Mouse (Mus musculus) brain, embryonic 14.5 days (tissue): ENCODE data around the gene Acer3.

Experiments used
- CTCF ChIP-seq: fragments of 200-500 bp; IDR thresholded peaks from 2 replicates; pipeline ENCODE4 v1.5.1; 2012; ENCODE audit warnings: inconsistent platforms, mild to moderate bottlenecking, moderate library complexity, borderline replicate concordance; ENCODE audit not compliant: insufficient read depth, insufficient read length; ENCODE audit errors: extremely low read depth
- POLR2A ChIP-seq: fragments of 200-500 bp; IDR thresholded peaks from 2 replicates; pipeline ENCODE4 v1.6.1; 2012; ENCODE audit warnings: mild to moderate bottlenecking, inconsistent platforms, borderline replicate concordance; ENCODE audit not compliant: poor library complexity, insufficient read depth, insufficient read length, severe bottlenecking; ENCODE audit errors: extremely low read depth

DNA sequence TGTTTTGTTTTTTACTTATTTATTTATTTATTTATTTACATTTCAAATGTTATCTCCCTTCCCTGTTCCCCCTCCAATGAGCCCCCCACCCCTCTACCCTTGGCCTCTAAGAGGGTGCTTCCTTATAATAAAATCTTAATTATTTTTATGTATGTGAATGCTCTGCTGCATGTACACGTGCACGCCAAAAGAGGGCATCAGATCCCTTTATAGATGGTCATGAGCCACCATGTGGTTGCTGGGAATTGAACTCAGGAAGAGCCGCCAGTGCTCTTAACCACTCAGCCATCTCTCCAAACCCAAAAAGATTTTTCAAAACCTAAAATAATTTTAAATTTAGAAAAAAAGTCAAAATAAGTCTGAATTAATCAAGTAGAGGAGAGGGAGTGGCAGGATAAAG, 31.4 kb downstream of the Acer3 start:
- TF ChIP-seq POLR2A (no peak), CTCF (no peak)
